Comparison of ENCODE assay signal across 23 mouse cellular contexts in the genomic region with DNA sequence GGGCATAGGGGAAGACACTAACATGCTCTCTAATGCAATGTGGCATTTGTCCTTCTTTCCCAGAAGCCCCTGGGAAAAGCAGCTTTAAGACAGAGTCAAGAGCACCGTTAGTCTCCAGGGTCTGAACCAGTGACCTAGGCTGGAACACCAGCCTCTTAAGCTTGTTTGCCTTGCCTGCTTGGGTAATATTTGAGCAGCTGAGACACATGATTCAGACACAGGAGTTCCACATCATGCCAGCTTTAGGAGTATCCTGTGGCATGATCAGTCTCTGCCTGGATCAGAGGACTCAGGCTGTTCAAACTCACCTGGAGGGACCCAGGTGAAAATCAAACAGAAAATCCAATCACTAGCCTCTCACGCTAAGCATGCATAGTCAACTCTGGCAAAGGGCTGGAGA.
DNase-seq lines count a peak whose midpoint lies in the region; ATAC-seq and TF ChIP-seq lines count a peak whose summit lies in the region.
"Had no signal": no experiment of that assay in that cellular context is flagged by ENCODE, and none has a peak within 500 bp of the region (broad histone marks: within the 10 kb centered on the region; RNA-seq: fewer than 3 reads in every experiment).

No protein-coding gene starts in this region.

- peaks cover 18% of the 10 kb centered on the region for H3K4me1 ChIP-seq in forebrain, embryonic 15.5 days
- H3K4me1 ChIP-seq in forebrain, postnatal 0 days (ENCODE audit: insufficient read depth) = peaks cover 4% of the 10 kb centered on the region
- H3K4me1 ChIP-seq in midbrain, embryonic 11.5 days (ENCODE audit: control insufficient read depth, insufficient read depth, low read length) = no peaks in the 10 kb centered on the region
- H3K4me1 ChIP-seq in midbrain, embryonic 14.5 days (ENCODE audit: control insufficient read depth, insufficient read depth, low read length) = 0 out of 2 replicates have a peak, but pooled peaks cover 8% of the 10 kb centered on the region

- DNase-seq in forebrain, postnatal 0 days = no peak
- peak; percentile 35 to 61 for DNase-seq in lung, adult 18-20 months
- no peak for DNase-seq in lung, postnatal 14 days
- peak; percentile 39 for DNase-seq in midbrain, embryonic 11.5 days (ENCODE audit: low spot score, missing footprints)
- DNase-seq in midbrain, embryonic 14.5 days = no peak
- DNase-seq in lung, postnatal 25 days (ENCODE audit: low spot score) = peak; percentile 41
- no peak for DNase-seq in neural tube, embryonic 10.5 days (ENCODE audit: extremely low spot score, low spot score)
- DNase-seq: adrenal gland, adult 8-10 months; adrenal gland, postnatal 36 days; B cell, adult 2 months; cerebellum, adult 11 months; cerebellum, adult 8-10 months; cerebellum, postnatal 14 days; gastrocnemius, postnatal 36 days; heart, adult 11 months; heart, postnatal 14 days had no signal

- TF ChIP-seq CTCF in forebrain, postnatal 0 days (IDR thresholded peaks at IDR 0.05; ENCODE audit: low read depth) = no peak

- H3K27ac ChIP-seq in forebrain, embryonic 15.5 days (replicated peaks) = peak overlapping the region; percentile 31; the same call in 1 of the 2 replicates
- H3K27ac ChIP-seq in forebrain, postnatal 0 days (ENCODE audit: low read depth, low read length) = no peak overlapping the region
- no peak overlapping the region for H3K27ac ChIP-seq in midbrain, embryonic 11.5 days (ENCODE audit: low read depth, low read length)
- H3K27ac ChIP-seq in midbrain, embryonic 14.5 days (replicated peaks; ENCODE audit: low read depth, low read length) = no peak overlapping the region
- H3K27ac ChIP-seq: embryonic facial prominence, embryonic 12.5 days; heart, embryonic 15.5 days; hindbrain, embryonic 13.5 days had no signal

- no peaks in the 10 kb centered on the region for H3K36me3 ChIP-seq in forebrain, embryonic 15.5 days
- no peaks in the 10 kb centered on the region for H3K36me3 ChIP-seq in forebrain, postnatal 0 days (ENCODE audit: insufficient read depth)
- H3K36me3 ChIP-seq in midbrain, embryonic 11.5 days (ENCODE audit: control insufficient read depth, insufficient read depth, low read length) = no peaks in the 10 kb centered on the region
- H3K36me3 ChIP-seq in midbrain, embryonic 14.5 days (ENCODE audit: control insufficient read depth, insufficient read depth, low read length) = no peaks in the 10 kb centered on the region
- H3K36me3 ChIP-seq: embryonic facial prominence, embryonic 12.5 days; G1E; heart, embryonic 15.5 days; hindbrain, embryonic 13.5 days had no signal

- WGBS in forebrain, embryonic 15.5 days = 75% methylated on average over 2 of the region's 2 CpGs
- 72% methylated on average over 2 of the region's 2 CpGs for WGBS in forebrain, postnatal 0 days
- 75% methylated on average over 2 of the region's 2 CpGs for WGBS in midbrain, embryonic 11.5 days
- WGBS in midbrain, embryonic 14.5 days = 72% methylated on average over 2 of the region's 2 CpGs

- no peak for ATAC-seq in forebrain, embryonic 15.5 days (replicated peaks)
- no peak for ATAC-seq in forebrain, postnatal 0 days
- no peak for ATAC-seq in midbrain, embryonic 11.5 days (ENCODE audit: low FRiP score)
- ATAC-seq in midbrain, embryonic 14.5 days (ENCODE audit: low FRiP score, low TSS enrichment) = no peak
- ATAC-seq: CD4-positive, CD25-positive, alpha-beta regulatory T cell, adult 4 months had no signal

- H3K4me3 ChIP-seq in forebrain, embryonic 15.5 days = no peak overlapping the region
- no peak overlapping the region for H3K4me3 ChIP-seq in forebrain, postnatal 0 days (ENCODE audit: low read depth, low read length)
- no peak overlapping the region for H3K4me3 ChIP-seq in midbrain, embryonic 11.5 days (ENCODE audit: low read depth, low read length)
- H3K4me3 ChIP-seq in midbrain, embryonic 14.5 days (replicated peaks; ENCODE audit: low read depth, low read length) = no peak overlapping the region
- H3K4me3 ChIP-seq: embryonic facial prominence, embryonic 12.5 days; heart, embryonic 15.5 days; hindbrain, embryonic 13.5 days had no signal

- H3K27me3 ChIP-seq in forebrain, embryonic 15.5 days = no peaks in the 10 kb centered on the region
- no peaks in the 10 kb centered on the region for H3K27me3 ChIP-seq in forebrain, postnatal 0 days (ENCODE audit: insufficient read depth, low read length)
- H3K27me3 ChIP-seq in midbrain, embryonic 11.5 days (ENCODE audit: control insufficient read depth, insufficient read depth, low read length) = no peaks in the 10 kb centered on the region
- H3K27me3 ChIP-seq in midbrain, embryonic 14.5 days (ENCODE audit: control insufficient read depth, insufficient read depth, low read length) = no peaks in the 10 kb centered on the region
- H3K27me3 ChIP-seq: embryonic facial prominence, embryonic 12.5 days; heart, embryonic 15.5 days; hindbrain, embryonic 13.5 days had no signal

- H3K9me3 ChIP-seq in forebrain, embryonic 15.5 days = no peaks in the 10 kb centered on the region
- H3K9me3 ChIP-seq in forebrain, postnatal 0 days (ENCODE audit: low read length) = no peaks in the 10 kb centered on the region
- no peaks in the 10 kb centered on the region for H3K9me3 ChIP-seq in midbrain, embryonic 11.5 days (ENCODE audit: control insufficient read depth, low read length)
- H3K9me3 ChIP-seq in midbrain, embryonic 14.5 days (ENCODE audit: control insufficient read depth, low read length) = no peaks in the 10 kb centered on the region
- H3K9me3 ChIP-seq: embryonic facial prominence, embryonic 12.5 days; G1E; heart, embryonic 15.5 days; hindbrain, embryonic 13.5 days had no signal

- H3K9ac ChIP-seq in forebrain, embryonic 15.5 days (replicated peaks) = no peak overlapping the region
- H3K9ac ChIP-seq in forebrain, postnatal 0 days = no peak overlapping the region
- no peak overlapping the region for H3K9ac ChIP-seq in midbrain, embryonic 11.5 days (ENCODE audit: low read length)
- no peak overlapping the region for H3K9ac ChIP-seq in midbrain, embryonic 14.5 days (replicated peaks; ENCODE audit: low read length)
- H3K9ac ChIP-seq: embryonic facial prominence, embryonic 12.5 days; heart, embryonic 15.5 days; hindbrain, embryonic 13.5 days had no signal

- H3K4me2 ChIP-seq in forebrain, embryonic 15.5 days (replicated peaks) = no peak overlapping the region
- no peak overlapping the region for H3K4me2 ChIP-seq in forebrain, postnatal 0 days (ENCODE audit: low read depth)
- no peak overlapping the region for H3K4me2 ChIP-seq in midbrain, embryonic 11.5 days
- H3K4me2 ChIP-seq in midbrain, embryonic 14.5 days (ENCODE audit: low read length) = no peak overlapping the region
- H3K4me2 ChIP-seq: embryonic facial prominence, embryonic 12.5 days; heart, embryonic 11.5 days; heart, embryonic 15.5 days; hindbrain, embryonic 13.5 days had no signal

Comparison
In these comparisons a context has a peak if more than half of its experiments do, and no peak if none do; other contexts are left out.
1. DNase-seq: peak in lung, adult 18-20 months (2 of 2), midbrain, embryonic 11.5 days (single experiment) and lung, postnatal 25 days (single experiment); none in forebrain, postnatal 0 days (single experiment), lung, postnatal 14 days (single experiment), midbrain, embryonic 14.5 days (single experiment) and neural tube, embryonic 10.5 days (single experiment).